Mouse (Mus musculus) Patski (cell line): ENCODE results near the gene Smndc1. TPM values are rescaled to one million over a fixed set of nuclear protein-coding genes. Genes with fewer than 3 reads are reported as not detected.

Experiments used
- ATAC-seq: fragments of 100-300 bp; one replicate; pipeline ENCODE4 v1.8.0; 2021
- CTCF ChIA-PET: fragments of 350-600 bp; sonication (Branson Sonifier 250); formaldehyde crosslinking; loops from one replicate; lab custom pipeline; 2022; ENCODE audit warnings: inconsistent platforms; lab: Charles Lee
- POLR2A ChIA-PET: fragments of 350-600 bp; sonication (Branson Sonifier 250); formaldehyde crosslinking; loops from one replicate; lab custom pipeline; 2022; ENCODE audit warnings: antibody characterized with exemption, inconsistent platforms; lab: Charles Lee
- DNase-seq: peaks from one replicate; pipeline ENCODE4 v3.0.0-alpha.2; 2011; ENCODE audit warnings: low read depth, low spot score
- H3K27me3 ChIP-seq: fragments of 371-371 bp; one replicate; pipeline ENCODE4 v1.5.1; 2021
- CTCF ChIP-seq: fragments of 100-300 bp; IDR thresholded peaks from one replicate; pipeline ENCODE4 v1.5.1; 2021
- in situ Hi-C: fragments of 300-500 bp; cut with MboI; formaldehyde crosslinking; loops from 3 replicates; pipeline ENCODE4 v1.11.1; 2018; ENCODE audit warnings: low pct_unique_long_range_greater_than_20kb, mixed read lengths
- polyA plus RNA-seq: library from polyadenylated mRNA; unstranded; gene quantifications from one replicate; pipeline ENCODE4 v1.2.3, GENCODE M21; 2021

Smndc1 gene
- polyA plus RNA-seq, 1 experiment from 2014 or later = 59.3 TPM

GRCm38 (mm10) chr19:53340423-53340822 is 50.0 kb downstream of the Smndc1 start:
- ATAC-seq (no peak), DNase-seq (no peak)
- TF ChIP-seq CTCF = no peak
- in situ Hi-C loops = no loop called here
- ChIA-PET CTCF (interaction anchor here (0.8 to 1.0 kb wide), 2 partner anchors 29 to 332 kb away, joined by 3 to 5 read pairs; no protein-coding TSS in a partner anchor), POLR2A (interaction anchor here (1.3 kb wide), 1 partner anchor 13 kb away, joined by 5 read pairs; no protein-coding TSS in a partner anchor)
- H3K27me3 ChIP-seq = no peaks in the 10 kb centered on the region

- no peaks in the 10 kb centered on the region for H3K27me3 ChIP-seq
- DNase-seq (no peak), ATAC-seq (no peak)
- POLR2A ChIA-PET = no interaction called here
- CTCF ChIA-PET = interaction anchor here (1.8 to 3.7 kb wide), 2 partner anchors 25 to 34 kb away, joined by 6 to 11 read pairs; no protein-coding TSS in a partner anchor
- TF ChIP-seq CTCF = no peak
- in situ Hi-C loops = no loop called here
Measured at GRCm38 (mm10) chr19:53335241-53335640, 55.1 kb downstream of the Smndc1 start.

GRCm38 (mm10) chr19:53333730-53334129 is 56.6 kb downstream of the Smndc1 start:
- ChIA-PET CTCF (interaction anchor here (1.4 to 3.7 kb wide), 3 partner anchors 11 to 35 kb away, joined by 3 to 11 read pairs (median 4); no protein-coding TSS in a partner anchor), POLR2A (interaction anchor here (1.0 kb wide), 2 partner anchors 18 to 21 kb away, joined by 4 read pairs; no protein-coding TSS in a partner anchor)
- in situ Hi-C loops = loop anchor here (5.0 kb wide), 1 partner anchor 39 kb away; the partner anchor contains the start of gene Gm10197
- no peaks in the 10 kb centered on the region for H3K27me3 ChIP-seq
- DNase-seq = no peak
- ATAC-seq = peak; percentile 58
- TF ChIP-seq CTCF = no peak

DNA sequence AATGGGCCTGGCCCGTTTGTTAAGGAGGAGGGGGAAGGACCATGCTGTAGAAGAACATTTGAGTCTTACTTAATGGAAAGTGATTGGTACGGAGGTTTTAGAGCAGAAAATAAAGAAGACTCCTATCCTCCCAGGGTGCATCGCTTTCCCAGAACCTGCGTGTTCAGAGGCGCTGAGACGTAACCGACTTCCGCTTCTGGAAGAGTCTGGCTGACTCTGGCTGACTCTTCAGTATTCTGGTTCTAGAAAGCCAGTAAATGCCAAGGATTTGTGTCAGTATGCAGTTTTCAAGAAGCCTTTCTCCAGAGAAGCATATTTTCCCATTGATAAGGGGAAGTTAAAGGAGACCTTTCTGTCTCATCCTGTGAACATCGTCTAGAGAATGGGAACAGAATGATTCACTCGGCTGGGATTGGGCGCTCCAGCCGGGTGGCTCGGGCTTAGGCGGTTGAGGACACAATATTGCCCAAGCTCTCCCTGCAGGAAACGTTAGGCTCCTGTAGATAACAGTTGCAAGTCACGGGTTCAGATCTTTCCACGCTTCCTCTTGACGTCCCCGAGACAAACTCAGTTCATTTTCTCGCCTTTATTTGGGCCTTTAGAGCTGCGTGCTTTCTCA is 58.4 kb downstream of the Smndc1 start:
- DNase-seq (no peak), ATAC-seq (no peak)
- ChIA-PET CTCF (interaction anchor here (1.0 to 3.7 kb wide), 2 partner anchors 15 to 37 kb away, joined by 3 to 11 read pairs; no protein-coding TSS in a partner anchor), POLR2A (no interaction called here)
- no peaks in the 10 kb centered on the region for H3K27me3 ChIP-seq
- no peak for TF ChIP-seq CTCF
- in situ Hi-C loops = loop anchor here (5.0 kb wide), 1 partner anchor 40 kb away; the partner anchor contains the start of gene Gm10197

DNA sequence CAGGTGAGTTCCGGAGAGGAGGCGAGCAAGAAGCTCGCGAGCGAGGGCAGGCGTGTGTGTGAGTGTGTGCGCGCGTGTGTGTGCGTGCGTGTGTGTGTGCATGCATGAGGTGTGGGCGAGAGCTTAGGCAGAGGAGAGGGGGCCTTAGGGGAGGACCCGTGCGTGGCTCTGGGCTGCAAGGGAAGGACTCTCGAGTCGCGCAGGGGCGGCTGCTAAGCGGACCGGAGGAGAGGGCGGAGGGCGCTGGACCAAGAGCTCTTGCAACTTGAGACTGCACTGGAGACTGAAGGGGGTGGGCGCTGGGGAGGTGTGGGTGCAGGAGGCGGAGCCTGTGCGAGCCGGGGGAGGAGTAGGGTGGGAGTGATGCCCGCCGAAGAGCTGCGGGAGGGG is 60.4 kb downstream of the Smndc1 start:
- in situ Hi-C loops = loop anchor here (5.0 kb wide), 1 partner anchor 42 kb away; the partner anchor contains the start of gene Gm10197
- CTCF ChIA-PET = interaction anchor here (0.7 to 1.1 kb wide), 3 partner anchors 19 to 39 kb away, joined by 3 read pairs; no protein-coding TSS in a partner anchor

More for the DNA sequence above, 60.4 kb downstream of the Smndc1 start:
- ATAC-seq (peak; percentile 44), DNase-seq (no peak)
- no peak for TF ChIP-seq CTCF
- POLR2A ChIA-PET = interaction anchor here (1.0 to 1.8 kb wide), 2 partner anchors 19 to 40 kb away, joined by 4 to 7 read pairs; partner anchors contain the start of gene Mxi1
- no peaks in the 10 kb centered on the region for H3K27me3 ChIP-seq

Other genes with a start within 250 kb of the Smndc1 start
- gene Mxi1, start 80.1 kb downstream of the Smndc1 start, polyA plus RNA-seq = 92.8 TPM
- 32.0 TPM for gene Gm10197, start 18.8 kb downstream of the Smndc1 start, polyA plus RNA-seq
- gene Dusp5, start 138.5 kb upstream of the Smndc1 start, polyA plus RNA-seq = 20.1 TPM
- gene Nutf2-ps1, start 198.5 kb upstream of the Smndc1 start, polyA plus RNA-seq = 123 TPM
- 60.2 TPM for gene Smc3, start 209.8 kb upstream of the Smndc1 start, polyA plus RNA-seq